Mouse (Mus musculus) limb, embryonic 10.5 days (tissue): Measurements from ENCODE around the gene Cers3. TPM values are rescaled to one million over a fixed set of nuclear protein-coding genes. Genes with fewer than 3 reads are reported as not detected.

ENCODE experiments used
- DNase-seq: peaks from one replicate; pipeline ENCODE4 v3.0.0-alpha.2; 2017; ENCODE audit warnings: low spot score
- H3K27ac ChIP-seq: fragments of 300-500 bp; sonication (generic); 2 replicates; pipeline ENCODE4 v1.5.1; 2016; ENCODE audit warnings: mild to moderate bottlenecking
- H3K27me3 ChIP-seq: fragments of 300-500 bp; sonication (generic); 2 replicates; pipeline ENCODE4 v1.6.1; 2016; ENCODE audit warnings: low read depth, mild to moderate bottlenecking; ENCODE audit not compliant: poor library complexity, severe bottlenecking
- H3K36me3 ChIP-seq: fragments of 300-500 bp; sonication (generic); 2 replicates; pipeline ENCODE4 v1.6.1; 2016; ENCODE audit warnings: mild to moderate bottlenecking, moderate library complexity
- H3K4me1 ChIP-seq: fragments of 300-500 bp; sonication (generic); 2 replicates; pipeline ENCODE4 v1.6.1; 2016
- H3K4me3 ChIP-seq: fragments of 300-500 bp; sonication (generic); 2 replicates; pipeline ENCODE4 v1.5.1; 2016; ENCODE audit warnings: mild to moderate bottlenecking, moderate library complexity
- H3K9me3 ChIP-seq: fragments of 300-500 bp; sonication (generic); replicated peaks from 2 replicates; pipeline ENCODE4 v1.6.1; 2016; ENCODE audit warnings: mild to moderate bottlenecking
- WGBS: fragments of 180-500 bp; shearing (Covaris S2); methylation state at CpG from one replicate; pipeline ENCODE4 v1.1.7; 2016; 5-methylcytosine and 5-hydroxymethylcytosine counted together
- polyA plus RNA-seq: library from polyadenylated mRNA; unstranded; fragments of >200 nt; fragmentation: Nextera tagmentation; extraction: Ambion mirVana; gene quantifications from 2 replicates; pipeline ENCODE4 v1.2.1, GENCODE M21; 2016

Cers3 gene
- polyA plus RNA-seq, 1 experiment from 2014 or later = 1.3 TPM

- Histone ChIP-seq H3K9me3 (no peaks in the 10 kb centered on the region), H3K36me3 (no peaks in the 10 kb centered on the region), H3K27me3 (no peaks in the 10 kb centered on the region), H3K4me3 (no peak overlapping the region), H3K27ac (no peak overlapping the region), H3K4me1 (peaks cover 4% of the 10 kb centered on the region)
- WGBS = 95% methylated on average over 5 of the region's 5 CpGs
- no peak for DNase-seq
Observed at GRCm38 (mm10) chr7:66741008-66741407, 2.3 kb upstream of the Cers3 start.

- H3K27ac ChIP-seq = no peak overlapping the region
Observed at GRCm38 (mm10) chr7:66741412-66741811, 1.9 kb upstream of the Cers3 start.

GRCm38 (mm10) chr7:66746972-66747371, 3.7 kb downstream of the Cers3 start:
- WGBS = 85% methylated on average over 7 of the region's 7 CpGs
- Histone ChIP-seq H3K27me3 (no peaks in the 10 kb centered on the region), H3K27ac (no peak overlapping the region), H3K4me1 (no peaks in the 10 kb centered on the region), H3K4me3 (no peak overlapping the region), H3K36me3 (no peaks in the 10 kb centered on the region), H3K9me3 (no peaks in the 10 kb centered on the region)
- DNase-seq = no peak

More at GRCm38 (mm10) chr7:66741412-66741811, 1.9 kb upstream of the Cers3 start:
- 81% methylated on average over 8 of the region's 8 CpGs for WGBS
- no peak for DNase-seq
- Histone ChIP-seq H3K4me3 (no peak overlapping the region), H3K4me1 (peaks cover 4% of the 10 kb centered on the region), H3K27me3 (no peaks in the 10 kb centered on the region), H3K9me3 (no peaks in the 10 kb centered on the region), H3K36me3 (no peaks in the 10 kb centered on the region)

- no peak for DNase-seq
- no peak overlapping the region for H3K27ac ChIP-seq
- whole genome bisulfite sequencing = 79% methylated on average over 1 of the region's 1 CpGs
Observed at GRCm38 (mm10) chr7:66749998-66750397, 6.7 kb downstream of the Cers3 start.

GRCm38 (mm10) chr7:66753816-66754215, 10.5 kb downstream of the Cers3 start:
- Histone ChIP-seq H3K4me3 (no peak overlapping the region), H3K9me3 (no peaks in the 10 kb centered on the region), H3K27me3 (no peaks in the 10 kb centered on the region), H3K36me3 (no peaks in the 10 kb centered on the region), H3K4me1 (no peaks in the 10 kb centered on the region), H3K27ac (no peak overlapping the region)
- no peak for DNase-seq
- WGBS = 91% methylated on average over 8 of the region's 8 CpGs

More at GRCm38 (mm10) chr7:66749998-66750397, 6.7 kb downstream of the Cers3 start:
- Histone ChIP-seq H3K4me1 (no peaks in the 10 kb centered on the region), H3K27me3 (no peaks in the 10 kb centered on the region), H3K4me3 (no peak overlapping the region), H3K36me3 (no peaks in the 10 kb centered on the region), H3K9me3 (no peaks in the 10 kb centered on the region)

GRCm38 (mm10) chr7:66755611-66756010, 12.3 kb downstream of the Cers3 start:
- Histone ChIP-seq H3K27ac (no peak overlapping the region), H3K4me3 (no peak overlapping the region), H3K9me3 (no peaks in the 10 kb centered on the region), H3K4me1 (no peaks in the 10 kb centered on the region), H3K36me3 (no peaks in the 10 kb centered on the region), H3K27me3 (no peaks in the 10 kb centered on the region)
- no peak for DNase-seq
- 89% methylated on average over 7 of the region's 7 CpGs for WGBS

GRCm38 (mm10) chr7:66769902-66770301, 26.6 kb downstream of the Cers3 start:
- H3K4me3 ChIP-seq = no peak overlapping the region
- no peaks in the 10 kb centered on the region for H3K4me1 ChIP-seq
- DNase-seq = no peak
- no peaks in the 10 kb centered on the region for H3K9me3 ChIP-seq
- no peaks in the 10 kb centered on the region for H3K27me3 ChIP-seq
- no peaks in the 10 kb centered on the region for H3K36me3 ChIP-seq
- WGBS = 84% methylated on average over 5 of the region's 5 CpGs
- H3K27ac ChIP-seq = no peak overlapping the region

- Histone ChIP-seq H3K9me3 (no peaks in the 10 kb centered on the region), H3K27ac (no peak overlapping the region), H3K4me3 (no peak overlapping the region), H3K27me3 (no peaks in the 10 kb centered on the region), H3K36me3 (no peaks in the 10 kb centered on the region), H3K4me1 (no peaks in the 10 kb centered on the region)
- 78% methylated on average over 3 of the region's 3 CpGs for WGBS
- no peak for DNase-seq
Observed at GRCm38 (mm10) chr7:66770706-66771105, 27.4 kb downstream of the Cers3 start.

GRCm38 (mm10) chr7:66771252-66771651, 27.9 kb downstream of the Cers3 start:
- Histone ChIP-seq H3K27ac (no peak overlapping the region), H3K9me3 (no peaks in the 10 kb centered on the region), H3K4me1 (no peaks in the 10 kb centered on the region), H3K4me3 (no peak overlapping the region), H3K27me3 (no peaks in the 10 kb centered on the region), H3K36me3 (no peaks in the 10 kb centered on the region)
- DNase-seq = no peak
- WGBS = 89% methylated on average over 6 of the region's 6 CpGs

GRCm38 (mm10) chr7:66779411-66779810, 36.1 kb downstream of the Cers3 start:
- no peak overlapping the region for H3K4me3 ChIP-seq
- no peak overlapping the region for H3K27ac ChIP-seq
- no peaks in the 10 kb centered on the region for H3K9me3 ChIP-seq
- peaks cover 6% of the 10 kb centered on the region for H3K4me1 ChIP-seq
- no peaks in the 10 kb centered on the region for H3K27me3 ChIP-seq
- 72% methylated on average over 2 of the region's 2 CpGs for WGBS
- DNase-seq = no peak
- no peaks in the 10 kb centered on the region for H3K36me3 ChIP-seq

- Histone ChIP-seq H3K36me3 (no peaks in the 10 kb centered on the region), H3K27ac (0 out of 2 replicates have a peak overlapping the region, but pooled peaks have one; percentile 19), H3K9me3 (no peaks in the 10 kb centered on the region), H3K4me3 (no peak overlapping the region), H3K27me3 (no peaks in the 10 kb centered on the region), H3K4me1 (peaks cover 14% of the 10 kb centered on the region)
- no peak for DNase-seq
- WGBS = 77% methylated on average over 10 of the region's 10 CpGs
Observed at GRCm38 (mm10) chr7:66779944-66780942, 36.9 kb downstream of the Cers3 start.

- DNase-seq = no peak
- no peaks in the 10 kb centered on the region for H3K9me3 ChIP-seq
- H3K27ac ChIP-seq = no peak overlapping the region
- no peaks in the 10 kb centered on the region for H3K27me3 ChIP-seq
- peaks cover 39% of the 10 kb centered on the region for H3K4me1 ChIP-seq
- no peak overlapping the region for H3K4me3 ChIP-seq
- WGBS = 81% methylated on average over 3 of the region's 3 CpGs
- no peaks in the 10 kb centered on the region for H3K36me3 ChIP-seq
Observed at GRCm38 (mm10) chr7:66786476-66786875, 43.2 kb downstream of the Cers3 start.

GRCm38 (mm10) chr7:66787816-66788215, 44.5 kb downstream of the Cers3 start:
- no peaks in the 10 kb centered on the region for H3K9me3 ChIP-seq
- H3K27ac ChIP-seq = no peak overlapping the region
- no peaks in the 10 kb centered on the region for H3K36me3 ChIP-seq
- no peak overlapping the region for H3K4me3 ChIP-seq
- no peak for DNase-seq
- 63% methylated on average over 2 of the region's 2 CpGs for WGBS
- peaks cover 39% of the 10 kb centered on the region for H3K4me1 ChIP-seq
- no peaks in the 10 kb centered on the region for H3K27me3 ChIP-seq
